Mouse (Mus musculus): Measurements from ENCODE around the gene Tomm6.

- no peak for TF ChIP-seq CTCF (IDR thresholded peaks at IDR 0.05; ENCODE audit: low read depth, low read length)
- no peak for TF ChIP-seq POLR2A (IDR thresholded peaks at IDR 0.05; ENCODE audit: insufficient read depth, low read length)
These were observed 15.4 kb upstream of the Tomm6 start for GRCm38 (mm10) chr17:47703556-47703955.

All from ES-Bruce4 (cell line).